Mouse (Mus musculus) adipocyte (in vitro differentiated cells): ENCODE measurements around the gene Npr1.
A peak's percentile ranks its signal among the peaks of the same experiment; 100 is the strongest.

Source experiments
- DNase-seq: peaks from one replicate; pipeline ENCODE4 v3.0.0-alpha.2; 2016; ENCODE audit warnings: low spot score

The Npr1 gene

GRCm38 (mm10) chr3:90465686-90466310 is at the start of gene Npr1:
Gene Npr1, minus strand, starts transcription at chr3:90465866.
- DNase-seq, result no peak

DNA sequence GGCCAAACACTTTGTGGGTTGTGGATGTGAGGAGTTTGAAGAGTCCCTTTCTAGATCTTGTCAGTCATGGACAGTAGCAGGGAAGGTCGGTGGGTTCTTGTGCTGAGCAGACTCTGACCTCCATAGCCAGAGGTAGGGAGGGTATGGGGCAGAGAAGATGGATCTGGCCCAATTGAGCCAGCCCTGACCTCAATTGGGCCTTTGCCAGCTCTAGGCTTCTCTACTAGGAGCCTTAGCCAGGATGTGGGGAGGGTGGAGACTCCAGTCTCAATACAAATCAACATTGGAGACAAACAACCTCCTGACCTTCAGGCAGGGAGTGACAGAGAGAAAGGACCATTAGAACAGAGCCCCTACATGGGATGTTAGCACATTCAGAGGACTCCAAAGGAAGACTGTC is 49.6 kb upstream of the Npr1 start:
- peak; percentile 71 for DNase-seq

- peak; percentile 79 for DNase-seq
These were observed 49.0 kb upstream of the Npr1 start for GRCm38 (mm10) chr3:90514691-90515090.

- DNase-seq, result peak; percentile 89
These were observed 48.3 kb upstream of the Npr1 start, which contains the start of the genes S100a1 and S100a13 for GRCm38 (mm10) chr3:90513796-90514590. Gene S100a1, minus strand, starts transcription at chr3:90514392. Gene S100a13, plus strand, starts transcription at chr3:90514435.

DNA sequence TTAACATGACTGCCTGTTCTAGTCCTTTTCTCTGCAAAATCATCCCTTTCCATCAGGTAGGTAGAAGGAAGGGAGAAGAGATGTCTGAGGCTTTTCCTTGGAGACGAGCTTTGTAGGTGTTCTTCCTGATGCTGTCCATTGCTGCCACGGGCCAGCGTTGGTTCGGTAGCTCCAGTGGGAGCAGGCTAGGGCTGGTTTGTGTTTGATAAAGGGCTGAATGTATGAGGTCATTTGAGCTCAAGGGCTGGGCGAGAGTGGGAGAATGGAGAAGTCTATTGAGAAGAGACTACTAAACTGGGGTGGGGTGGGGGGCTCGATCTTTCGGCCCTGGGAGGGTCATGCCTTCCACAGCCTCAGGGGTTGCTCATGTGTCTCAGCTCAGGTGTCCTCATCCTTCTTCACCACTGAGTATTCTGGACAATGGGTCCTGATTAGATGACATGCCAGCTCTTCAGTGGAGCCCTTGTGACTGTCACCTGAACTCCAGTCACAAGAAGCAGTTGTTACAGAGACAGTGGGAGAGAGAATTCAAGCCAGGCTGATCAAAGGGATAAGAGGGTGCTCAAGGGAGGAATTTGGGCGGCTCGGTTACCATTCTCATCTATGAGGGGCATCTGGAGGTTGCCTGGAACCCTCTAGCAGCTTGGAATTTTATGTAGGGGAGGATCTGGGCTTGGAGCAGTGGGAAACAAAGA is 47.4 kb upstream of the Npr1 start:
- no peak for DNase-seq

- DNase-seq, result no peak
These were observed 46.6 kb upstream of the Npr1 start for GRCm38 (mm10) chr3:90512276-90512675.

- no peak for DNase-seq
These were observed 44.1 kb upstream of the Npr1 start for GRCm38 (mm10) chr3:90509747-90510123.

GRCm38 (mm10) chr3:90508950-90509746 is 43.5 kb upstream of the Npr1 start, which contains the start of gene Chtop:
Gene Chtop, minus strand, starts transcription at chr3:90509498.
- peak; percentile 99 for DNase-seq

DNA sequence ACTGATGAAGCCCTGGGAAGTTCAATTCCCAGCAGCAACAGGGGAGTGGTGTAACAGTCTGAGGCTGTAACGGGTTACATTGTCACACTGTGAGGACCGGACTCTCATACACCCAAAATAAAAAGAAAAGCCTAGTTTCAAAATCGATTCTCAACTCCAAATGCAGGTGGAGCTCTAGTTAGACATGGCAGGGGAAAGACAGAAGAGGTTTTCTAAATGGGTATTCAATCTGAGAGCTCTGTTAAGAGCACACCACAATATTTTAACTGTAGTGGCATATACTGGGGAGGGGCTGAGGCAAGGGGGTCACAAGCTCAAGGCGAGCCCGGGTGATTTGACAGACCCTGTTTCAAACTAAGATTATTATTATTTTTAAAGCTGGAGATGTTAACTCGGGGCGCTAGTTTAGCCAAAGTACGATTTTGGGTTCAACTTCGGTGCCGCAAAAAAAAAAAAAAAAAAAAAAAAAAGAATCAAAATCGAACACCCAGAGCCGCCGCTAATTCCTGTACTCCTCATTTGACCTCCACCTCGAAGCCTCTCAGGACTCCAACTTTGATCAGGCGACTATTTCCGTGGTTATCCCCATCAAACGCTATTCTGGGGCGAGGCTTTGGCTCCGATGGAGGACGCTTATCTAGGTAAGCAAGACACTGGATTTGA is 42.8 kb upstream of the Npr1 start:
- DNase-seq, result peak; percentile 63

GRCm38 (mm10) chr3:90506362-90506761 is 40.7 kb upstream of the Npr1 start:
- no peak for DNase-seq

DNA sequence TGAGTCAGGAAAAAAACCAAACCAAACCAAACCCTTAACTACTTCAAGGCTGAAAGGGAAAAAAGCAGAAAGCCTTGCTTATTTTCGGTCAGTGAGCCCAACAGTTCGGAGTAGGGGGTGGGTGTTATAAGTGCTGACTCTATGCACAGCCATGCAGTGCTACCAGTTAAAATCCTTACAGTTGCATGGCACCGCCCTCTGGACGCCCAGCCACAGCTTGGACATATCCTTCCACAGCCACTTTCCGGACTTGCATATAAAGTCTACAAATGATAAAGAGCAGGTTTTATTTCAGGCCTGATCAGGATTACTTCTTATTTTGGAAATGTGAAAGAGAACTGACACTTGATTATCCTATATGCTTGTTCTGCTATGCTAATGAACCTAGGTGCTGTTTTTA is 39.5 kb upstream of the Npr1 start:
- no peak for DNase-seq

DNA sequence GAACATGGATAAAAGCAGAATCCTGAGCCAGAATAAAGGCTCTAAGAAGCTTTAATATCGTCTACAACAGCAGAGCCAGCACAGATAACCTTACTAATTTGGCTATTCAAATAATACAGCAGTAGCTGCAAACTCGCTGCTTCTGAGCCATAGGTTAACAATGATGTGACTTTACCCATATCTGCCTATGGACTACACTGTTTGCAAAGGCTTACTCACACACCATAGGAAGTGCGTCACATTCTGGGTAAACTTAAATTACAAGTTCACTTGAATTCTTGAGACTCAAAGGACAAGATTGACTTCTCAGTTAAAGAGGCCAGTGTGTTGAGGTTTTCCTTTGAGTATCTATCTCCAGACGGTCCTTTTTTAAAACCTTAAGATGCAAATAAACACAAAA is 37.8 kb upstream of the Npr1 start:
- no peak for DNase-seq

DNA sequence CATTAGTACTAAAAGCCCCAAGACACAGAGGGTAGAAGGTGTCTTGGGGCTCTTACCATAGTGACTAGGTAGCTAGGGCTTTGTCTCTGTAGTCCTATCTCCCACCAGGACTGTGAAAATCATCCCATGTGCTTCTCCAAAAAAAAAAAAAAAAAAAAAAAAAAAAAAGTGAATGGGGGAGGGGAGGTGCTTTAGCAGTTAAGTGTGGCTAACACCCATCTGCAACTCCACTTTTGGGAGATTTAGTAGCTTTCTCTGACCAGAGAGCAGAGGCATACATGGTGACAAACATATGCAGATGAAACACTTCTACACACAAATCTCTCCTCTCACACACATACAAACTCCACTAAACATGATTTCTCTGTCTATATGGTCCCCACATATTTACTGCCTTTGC is 31.9 kb upstream of the Npr1 start:
- no peak for DNase-seq

DNA sequence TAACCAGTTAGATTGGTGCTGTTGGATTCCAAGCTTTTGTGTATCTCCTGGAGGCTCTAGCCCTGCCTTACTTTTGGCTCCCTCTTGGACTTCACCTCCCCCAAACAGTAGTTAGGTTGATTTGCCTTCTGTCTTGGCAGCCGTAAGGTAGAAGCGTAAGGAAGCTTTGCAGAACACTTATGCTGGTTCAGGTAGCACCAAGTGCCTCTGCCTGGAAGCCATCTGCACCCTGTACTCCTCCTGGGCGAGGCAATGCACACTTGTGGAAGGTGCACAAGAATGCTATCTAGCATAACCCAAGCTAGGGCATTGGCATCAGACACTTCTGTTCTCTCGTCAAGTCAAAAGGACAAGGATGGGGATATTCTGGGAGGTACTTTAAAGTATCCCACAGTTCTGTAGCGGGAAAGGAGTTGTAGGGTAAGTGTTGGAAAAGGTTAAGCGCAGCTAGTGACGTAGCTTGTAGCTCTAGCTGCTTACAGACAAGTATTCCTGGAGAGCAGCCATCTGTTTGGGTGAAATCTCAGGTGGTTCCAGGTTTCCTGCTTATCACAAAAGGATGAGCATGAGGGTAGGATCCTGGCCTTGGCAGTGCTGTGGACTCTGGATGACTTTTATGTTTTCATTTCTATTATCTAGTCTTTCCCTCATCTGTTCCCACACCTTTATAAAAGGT is 30.3 kb upstream of the Npr1 start:
- no peak for DNase-seq

DNA sequence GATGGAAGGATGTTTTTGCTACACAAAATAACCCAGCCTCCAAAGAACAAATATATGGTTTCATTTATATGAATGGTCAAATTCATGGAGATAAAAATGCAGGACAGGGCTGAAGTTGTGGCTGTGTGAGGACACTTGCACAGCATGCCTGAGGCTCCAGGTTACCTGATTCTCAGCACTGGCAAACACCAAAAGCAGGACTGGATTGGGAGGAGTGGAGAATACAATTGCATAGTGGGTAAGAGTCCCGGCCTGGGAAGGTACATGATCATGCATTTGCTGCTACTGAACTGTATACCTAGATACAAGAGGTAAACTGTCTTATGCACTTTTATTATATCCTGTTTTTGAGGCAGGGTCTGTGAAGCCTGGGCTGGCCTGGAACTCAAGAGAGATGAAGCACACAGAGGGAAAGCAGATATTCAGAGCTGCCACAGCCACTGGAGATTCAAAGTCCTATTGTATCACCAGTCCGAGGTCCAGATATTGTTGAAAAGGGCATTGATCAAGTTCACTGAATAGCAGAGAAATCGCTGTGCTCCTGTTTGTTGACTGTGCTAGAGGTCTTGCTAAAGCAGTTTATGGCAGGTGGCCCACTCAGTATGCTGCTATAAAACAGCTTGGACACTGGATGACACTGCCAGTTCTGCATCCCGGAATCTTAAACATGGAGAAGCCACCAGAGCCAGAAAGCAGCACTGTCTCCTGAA is 28.3 kb upstream of the Npr1 start:
- DNase-seq, result no peak

DNA sequence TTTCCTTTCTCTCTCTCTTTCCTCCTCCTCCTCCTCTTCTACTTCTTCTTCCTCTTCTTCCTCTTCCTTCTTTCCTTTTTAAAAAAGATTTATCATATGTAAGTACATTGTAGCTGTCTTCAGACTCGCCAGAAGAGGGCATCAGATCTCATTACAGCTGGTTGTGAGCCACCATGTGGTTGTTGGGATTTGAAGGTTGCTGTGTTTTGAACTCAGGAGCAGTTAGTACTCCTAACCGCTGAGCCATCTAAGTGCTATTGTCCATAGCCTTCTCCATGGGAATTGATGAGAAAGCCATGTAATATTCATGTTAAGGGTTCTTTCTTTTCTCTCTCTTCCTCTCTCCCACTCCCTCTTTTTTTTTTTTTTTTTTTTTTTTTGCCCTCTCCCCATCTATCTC is 25.7 kb upstream of the Npr1 start:
- peak; percentile 59 for DNase-seq

DNA sequence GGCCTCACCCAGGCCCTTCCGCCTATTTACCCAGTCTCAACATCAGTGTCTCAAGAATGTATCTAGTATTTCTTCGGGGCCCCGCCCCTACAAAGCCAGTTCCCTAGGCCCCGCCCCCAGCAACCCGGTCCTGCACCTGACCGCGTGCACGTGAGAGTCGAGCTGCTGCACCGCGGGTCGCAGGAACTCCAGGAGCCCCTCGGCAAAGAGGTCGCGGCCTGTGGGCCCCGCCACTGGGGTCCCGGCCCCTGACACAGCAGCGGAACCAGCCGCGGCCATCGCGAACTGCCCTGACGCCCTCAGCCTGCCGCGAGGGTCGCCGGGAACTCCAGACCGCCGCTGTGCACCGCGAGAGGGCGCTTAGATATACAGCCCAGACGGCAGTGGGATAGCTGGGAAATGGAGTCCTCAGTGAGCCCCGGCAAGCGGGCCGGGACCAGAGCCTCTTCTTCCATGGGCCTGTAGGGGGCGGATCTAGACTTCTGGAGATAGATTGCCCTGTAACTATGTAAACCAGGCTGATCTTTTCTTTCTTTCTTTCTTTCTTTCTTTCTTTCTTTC is 25.1 kb upstream of the Npr1 start, which contains the start of gene Snapin:
Gene Snapin (minus strand): TSS at position 338 of the 561 bp plus-strand sequence.
- peak; percentile 96 for DNase-seq

- no peak for DNase-seq
These were observed 22.9 kb upstream of the Npr1 start for GRCm38 (mm10) chr3:90488576-90488975.

- no peak for DNase-seq
These were observed 21.3 kb upstream of the Npr1 start for GRCm38 (mm10) chr3:90486998-90487397.
